Mouse (Mus musculus) brain, embryonic 14.5 days (tissue): ENCODE data around the gene Cnot3.
"Not testable (repeated sequence)": the region's sequence is repeated elsewhere in the genome, so short reads cannot be mapped to it uniquely, and the experiment has no call there.

ENCODE experiments used
- CTCF ChIP-seq: fragments of 200-500 bp; IDR thresholded peaks from 2 replicates; pipeline ENCODE4 v1.5.1; 2012; ENCODE audit warnings: inconsistent platforms, mild to moderate bottlenecking, moderate library complexity, borderline replicate concordance; ENCODE audit not compliant: insufficient read depth, insufficient read length; ENCODE audit errors: extremely low read depth
- POLR2A ChIP-seq: fragments of 200-500 bp; IDR thresholded peaks from 2 replicates; pipeline ENCODE4 v1.6.1; 2012; ENCODE audit warnings: mild to moderate bottlenecking, inconsistent platforms, borderline replicate concordance; ENCODE audit not compliant: poor library complexity, insufficient read depth, insufficient read length, severe bottlenecking; ENCODE audit errors: extremely low read depth

- TF ChIP-seq CTCF, POLR2A: not testable (repeated sequence)
These were observed 49.9 kb downstream of the Cnot3 start for GRCm38 (mm10) chr7:3694949-3695305.
